Mouse (Mus musculus): ENCODE measurements around the gene Ggct.

GRCm38 (mm10) chr6:55040031-55040430 is 47.3 kb upstream of the Ggct start:
- TF ChIP-seq CTCF (IDR thresholded peaks at IDR 0.05; ENCODE audit: extremely low read depth, insufficient read depth, insufficient read length, insufficient replicate concordance), result no peak
- TF ChIP-seq POLR2A (IDR thresholded peaks at IDR 0.05; ENCODE audit: low read depth, low read length), result no peak

Measured in spleen, adult 2 months (tissue).